Mouse (Mus musculus) hindbrain, embryonic 12.5 days (tissue): ENCODE data around the gene Smo. TPM values are rescaled to one million over a fixed set of nuclear protein-coding genes. Genes with fewer than 3 reads are reported as not detected.
A peak's percentile ranks its signal among the peaks of the same experiment; 100 is the strongest.

Source experiments
- ATAC-seq: fragments of 200-750 bp; cut with Nextera tagmentation; 2 replicates; pipeline ENCODE4 v1.8.0; 2017; ENCODE audit warnings: moderate TSS enrichment; ENCODE audit not compliant: low FRiP score
- H3K27ac ChIP-seq: fragments of 300-500 bp; sonication (generic); 2 replicates; pipeline ENCODE4 v1.5.1; 2016; ENCODE audit warnings: mild to moderate bottlenecking
- H3K27me3 ChIP-seq: fragments of 300-500 bp; sonication (generic); 2 replicates; pipeline ENCODE4 v1.6.1; 2016; ENCODE audit warnings: mild to moderate bottlenecking
- H3K36me3 ChIP-seq: fragments of 300-500 bp; sonication (generic); 2 replicates; pipeline ENCODE4 v1.6.1; 2016; ENCODE audit warnings: mild to moderate bottlenecking
- H3K4me1 ChIP-seq: fragments of 300-500 bp; sonication (generic); 2 replicates; pipeline ENCODE4 v1.6.1; 2016
- H3K4me2 ChIP-seq: fragments of 300-500 bp; sonication (generic); replicated peaks from 2 replicates; pipeline ENCODE4 v1.6.1; 2016; ENCODE audit warnings: mild to moderate bottlenecking
- H3K4me3 ChIP-seq: fragments of 300-500 bp; sonication (generic); 2 replicates; pipeline ENCODE4 v1.5.1; 2016; ENCODE audit warnings: mild to moderate bottlenecking
- H3K9ac ChIP-seq: fragments of 300-500 bp; sonication (generic); 2 replicates; pipeline ENCODE4 v1.6.1; 2016; ENCODE audit warnings: mild to moderate bottlenecking, moderate library complexity
- H3K9me3 ChIP-seq: fragments of 300-500 bp; sonication (generic); replicated peaks from 2 replicates; pipeline ENCODE4 v1.6.1; 2016; ENCODE audit warnings: mild to moderate bottlenecking
- WGBS: fragments of 180-500 bp; shearing (Covaris S2); methylation state at CpG from one replicate; pipeline ENCODE4 v1.1.7; 2016; 5-methylcytosine and 5-hydroxymethylcytosine counted together
- polyA plus RNA-seq: library from polyadenylated mRNA; unstranded; fragments of >200 nt; fragmentation: Nextera tagmentation; extraction: Ambion mirVana; gene quantifications from 2 replicates; pipeline ENCODE4 v1.2.1, GENCODE M21; 2016

The Smo gene
- polyA plus RNA-seq, 1 experiment from 2014 or later, result 49.4 TPM

GRCm38 (mm10) chr6:29704143-29704542 lies 31.2 kb upstream of the Smo start:
- Histone ChIP-seq H3K9ac (no peak overlapping the region), H3K4me3 (no peak overlapping the region), H3K36me3 (no peaks in the 10 kb centered on the region), H3K9me3 (no peaks in the 10 kb centered on the region), H3K27ac (no peak overlapping the region), H3K4me2 (no peak overlapping the region), H3K27me3 (no peaks in the 10 kb centered on the region; the same call in 1 of the 2 replicates), H3K4me1 (peaks cover 13% of the 10 kb centered on the region)
- 90% methylated on average over 5 of the region's 5 CpGs for WGBS
- ATAC-seq, result no peak

DNA sequence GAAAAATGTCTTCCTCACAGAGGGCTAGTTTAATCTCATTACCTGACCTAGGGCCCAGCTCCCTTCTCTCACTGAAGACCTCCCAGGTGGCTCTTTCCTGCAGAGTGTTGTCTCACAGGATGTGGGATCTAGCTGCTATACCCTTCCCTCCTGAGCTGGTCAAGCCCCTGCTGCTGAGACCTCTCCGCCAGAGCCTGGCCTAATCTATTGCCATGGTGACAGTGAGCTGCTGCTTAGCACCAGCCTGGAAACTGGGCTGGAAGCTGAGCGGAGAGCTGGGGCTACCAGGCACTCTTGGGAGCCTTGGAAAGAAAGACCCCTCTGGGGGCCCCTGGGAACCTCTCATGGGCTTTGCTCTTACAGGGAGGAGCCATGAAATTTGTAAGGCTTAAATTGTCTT lies 27.4 kb upstream of the Smo start:
- Histone ChIP-seq H3K4me1 (peaks cover 18% of the 10 kb centered on the region), H3K27me3 (peaks cover 3% of the 10 kb centered on the region; the same call in 1 of the 2 replicates), H3K4me3 (no peak overlapping the region), H3K36me3 (no peaks in the 10 kb centered on the region), H3K9ac (no peak overlapping the region), H3K4me2 (0 out of 2 replicates have a peak overlapping the region, but pooled peaks have one; percentile 2), H3K27ac (0 out of 2 replicates have a peak overlapping the region, but pooled peaks have one; percentile 0), H3K9me3 (no peaks in the 10 kb centered on the region)
- 13% methylated on average over 2 of the region's 2 CpGs for WGBS
- ATAC-seq, result peak; percentile 72

- no peak overlapping the region for H3K9ac ChIP-seq
Observed at GRCm38 (mm10) chr6:29711318-29711717, 24.0 kb upstream of the Smo start.

GRCm38 (mm10) chr6:29712011-29712584 lies 23.2 kb upstream of the Smo start:
- H3K27me3 ChIP-seq, result peaks cover 3% of the 10 kb centered on the region; the same call in 1 of the 2 replicates
- WGBS, result 50% methylated on average over 3 of the region's 3 CpGs
- H3K9ac ChIP-seq, result no peak overlapping the region
- H3K36me3 ChIP-seq, result no peaks in the 10 kb centered on the region
- peaks cover 18% of the 10 kb centered on the region for H3K4me1 ChIP-seq
- H3K4me2 ChIP-seq, result no peak overlapping the region
- no peak overlapping the region for H3K4me3 ChIP-seq
- H3K27ac ChIP-seq, result no peak overlapping the region
- peak; percentile 55; the same call in 1 of the 2 replicates for ATAC-seq
- H3K9me3 ChIP-seq, result no peaks in the 10 kb centered on the region

More at GRCm38 (mm10) chr6:29711318-29711717, 24.0 kb upstream of the Smo start:
- H3K27ac ChIP-seq, result no peak overlapping the region
- peaks cover 18% of the 10 kb centered on the region for H3K4me1 ChIP-seq
- ATAC-seq, result no peak
- peaks cover 3% of the 10 kb centered on the region; the same call in 1 of the 2 replicates for H3K27me3 ChIP-seq
- H3K9me3 ChIP-seq, result no peaks in the 10 kb centered on the region
- whole genome bisulfite sequencing, result 77% methylated on average over 3 of the region's 3 CpGs
- H3K4me3 ChIP-seq, result no peak overlapping the region
- H3K36me3 ChIP-seq, result no peaks in the 10 kb centered on the region
- H3K4me2 ChIP-seq, result no peak overlapping the region

DNA sequence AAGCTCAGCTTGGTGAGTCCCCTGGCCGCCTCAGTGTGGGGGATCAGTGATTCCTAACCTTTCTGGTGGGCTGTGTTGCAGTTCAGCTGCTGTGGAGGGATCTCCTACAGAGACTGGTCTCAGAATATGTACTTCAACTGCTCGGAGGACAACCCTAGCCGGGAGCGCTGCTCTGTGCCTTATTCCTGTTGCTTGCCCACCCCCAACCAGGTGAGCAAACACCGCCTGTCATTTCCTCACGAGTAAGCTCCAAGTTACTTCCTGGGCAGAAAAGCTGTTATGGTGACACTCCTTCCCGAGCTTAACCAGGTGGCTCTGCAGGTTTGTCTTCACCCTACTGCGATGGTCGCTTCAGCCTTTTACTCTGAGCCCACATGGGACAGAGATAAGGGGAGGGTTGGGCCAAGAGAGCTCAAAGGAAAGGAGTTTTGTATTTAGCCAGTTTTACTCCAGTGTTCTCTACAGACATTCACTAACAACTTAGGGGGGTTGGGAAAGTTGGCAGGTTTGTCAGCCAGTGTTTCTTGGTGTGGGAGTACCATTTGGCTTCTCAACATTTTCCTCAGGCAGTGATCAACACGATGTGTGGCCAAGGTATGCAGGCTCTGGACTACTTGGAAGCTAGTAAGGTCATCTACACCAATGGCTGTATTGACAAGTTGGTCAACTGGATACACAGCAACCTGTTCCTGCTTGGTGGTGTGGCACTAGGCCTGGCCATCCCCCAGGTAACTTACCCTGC lies 18.5 kb upstream of the Smo start:
- Histone ChIP-seq H3K4me3 (no peak overlapping the region), H3K9ac (no peak overlapping the region), H3K27ac (no peak overlapping the region), H3K27me3 (peaks cover 6% of the 10 kb centered on the region; the same call in 1 of the 2 replicates), H3K4me2 (no peak overlapping the region), H3K4me1 (peaks cover 21% of the 10 kb centered on the region), H3K36me3 (no peaks in the 10 kb centered on the region), H3K9me3 (no peaks in the 10 kb centered on the region)
- ATAC-seq, result no peak
- 68% methylated on average over 10 of the region's 10 CpGs for WGBS

GRCm38 (mm10) chr6:29717541-29717940 lies 17.8 kb upstream of the Smo start:
- Histone ChIP-seq H3K27ac (no peak overlapping the region; the same call in 1 of the 2 replicates), H3K4me2 (peak overlapping the region; percentile 27; the same call in 1 of the 2 replicates), H3K36me3 (no peaks in the 10 kb centered on the region), H3K4me3 (no peak overlapping the region), H3K9ac (no peak overlapping the region), H3K9me3 (no peaks in the 10 kb centered on the region), H3K4me1 (peaks cover 21% of the 10 kb centered on the region), H3K27me3 (peaks cover 9% of the 10 kb centered on the region; the same call in 1 of the 2 replicates)
- no peak for ATAC-seq
- WGBS, result 60% methylated on average over 10 of the region's 10 CpGs

- ATAC-seq, result 0 out of 2 replicates have a peak, but pooled peaks have one; percentile 36
- H3K27ac ChIP-seq, result no peak overlapping the region; the same call in 1 of the 2 replicates
- H3K4me1 ChIP-seq, result peaks cover 21% of the 10 kb centered on the region
- H3K4me3 ChIP-seq, result no peak overlapping the region
- H3K9ac ChIP-seq, result no peak overlapping the region
- peaks cover 9% of the 10 kb centered on the region; the same call in 1 of the 2 replicates for H3K27me3 ChIP-seq
- H3K9me3 ChIP-seq, result no peaks in the 10 kb centered on the region
- WGBS, result 22% methylated on average over 14 of the region's 14 CpGs
- peak overlapping the region; percentile 27 for H3K4me2 ChIP-seq
- H3K36me3 ChIP-seq, result no peaks in the 10 kb centered on the region
Observed at GRCm38 (mm10) chr6:29717952-29718521, 17.3 kb upstream of the Smo start.

GRCm38 (mm10) chr6:29718894-29719329 lies 16.4 kb upstream of the Smo start:
- Histone ChIP-seq H3K27me3 (peaks cover 9% of the 10 kb centered on the region; the same call in 1 of the 2 replicates), H3K9me3 (no peaks in the 10 kb centered on the region), H3K36me3 (no peaks in the 10 kb centered on the region), H3K4me2 (peak overlapping the region; percentile 56), H3K4me3 (peak overlapping the region; percentile 29), H3K27ac (no peak overlapping the region), H3K4me1 (peaks cover 21% of the 10 kb centered on the region), H3K9ac (peak overlapping the region; percentile 40)
- WGBS, result 4% methylated on average over 15 of the region's 15 CpGs
- peak; percentile 76 for ATAC-seq

GRCm38 (mm10) chr6:29721890-29722289 lies 13.4 kb upstream of the Smo start:
- Histone ChIP-seq H3K27me3 (peaks cover 9% of the 10 kb centered on the region; the same call in 1 of the 2 replicates), H3K4me1 (peaks cover 21% of the 10 kb centered on the region), H3K4me3 (no peak overlapping the region), H3K36me3 (no peaks in the 10 kb centered on the region), H3K4me2 (no peak overlapping the region), H3K27ac (no peak overlapping the region), H3K9me3 (no peaks in the 10 kb centered on the region), H3K9ac (no peak overlapping the region)
- 79% methylated on average over 2 of the region's 2 CpGs for WGBS
- ATAC-seq, result no peak

GRCm38 (mm10) chr6:29726576-29727200 lies 8.6 kb upstream of the Smo start:
- H3K36me3 ChIP-seq, result no peaks in the 10 kb centered on the region
- H3K9me3 ChIP-seq, result no peaks in the 10 kb centered on the region
- 92% methylated on average over 1 of the region's 1 CpGs for WGBS
- ATAC-seq, result no peak
- H3K9ac ChIP-seq, result no peak overlapping the region
- H3K27me3 ChIP-seq, result peaks cover 3% of the 10 kb centered on the region; the same call in 1 of the 2 replicates
- no peak overlapping the region for H3K27ac ChIP-seq
- no peaks in the 10 kb centered on the region for H3K4me1 ChIP-seq
- no peak overlapping the region for H3K4me2 ChIP-seq
- no peak overlapping the region for H3K4me3 ChIP-seq

DNA sequence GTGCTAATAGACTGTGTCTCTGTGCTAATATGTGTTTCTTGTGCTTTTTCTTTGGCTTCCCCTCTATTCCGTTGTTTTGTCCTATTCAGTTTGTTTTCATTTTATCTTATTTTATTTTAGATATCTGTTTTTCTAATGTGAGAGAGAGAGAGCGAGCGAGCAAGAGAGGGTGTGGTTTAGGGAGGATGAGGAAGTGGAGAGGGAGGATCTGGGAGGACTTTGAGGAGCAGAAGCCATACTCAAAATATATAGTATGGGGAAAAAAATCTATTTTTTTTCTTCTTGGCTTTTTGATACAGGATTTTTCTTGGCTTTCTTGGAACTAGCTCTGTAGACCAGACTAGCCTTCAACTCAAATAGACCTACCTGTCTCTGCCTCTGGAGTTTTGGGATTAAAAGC lies 7.3 kb upstream of the Smo start:
- H3K27me3 ChIP-seq, result no peaks in the 10 kb centered on the region
- ATAC-seq, result no peak
- no peak overlapping the region for H3K9ac ChIP-seq
- no peak overlapping the region for H3K4me2 ChIP-seq
- no peaks in the 10 kb centered on the region for H3K4me1 ChIP-seq
- H3K4me3 ChIP-seq, result no peak overlapping the region
- WGBS, result 89% methylated on average over 3 of the region's 3 CpGs
- no peaks in the 10 kb centered on the region for H3K9me3 ChIP-seq
- H3K36me3 ChIP-seq, result no peaks in the 10 kb centered on the region
- H3K27ac ChIP-seq, result no peak overlapping the region

GRCm38 (mm10) chr6:29729491-29729890 lies 5.8 kb upstream of the Smo start:
- Histone ChIP-seq H3K4me3 (no peak overlapping the region), H3K36me3 (no peaks in the 10 kb centered on the region), H3K27me3 (no peaks in the 10 kb centered on the region), H3K27ac (no peak overlapping the region), H3K4me2 (no peak overlapping the region), H3K9me3 (no peaks in the 10 kb centered on the region), H3K9ac (no peak overlapping the region), H3K4me1 (no peaks in the 10 kb centered on the region)
- no peak for ATAC-seq
- WGBS, result 86% methylated on average over 1 of the region's 1 CpGs
